Mouse (Mus musculus): ENCODE measurements at regions not wholly inside any gene's neighbourhood (a gene's known extent, or its start where the extent isn't known, plus 50 kb on each side); places are given as distances from the start of the nearest gene placed in this dataset.

- Histone ChIP-seq H3K4me2 (replicated peaks) (0 out of 2 replicates have a peak overlapping the region, but pooled peaks have one; percentile 5), H3K9me3 (no peaks in the 10 kb centered on the region), H3K4me3 (replicated peaks) (no peak overlapping the region), H3K36me3 (no peaks in the 10 kb centered on the region), H3K9ac (replicated peaks) (no peak overlapping the region), H3K4me1 (replicated peaks) (0 out of 2 replicates have a peak, but pooled peaks cover 6% of the 10 kb centered on the region), H3K27me3 (no peaks in the 10 kb centered on the region), H3K27ac (no peak overlapping the region)
- peak; percentile 43; the same call in 1 of the 2 replicates for ATAC-seq
- WGBS = 38% methylated on average over 6 of the region's 6 CpGs
Observed at GRCm38 (mm10) chr8:18158619-18159018, 819.4 kb downstream of the Defb40 start.

- 81% methylated on average over 5 of the region's 5 CpGs for WGBS
- Histone ChIP-seq H3K9me3 (no peaks in the 10 kb centered on the region), H3K4me2 (replicated peaks) (no peak overlapping the region), H3K4me3 (replicated peaks) (no peak overlapping the region), H3K36me3 (no peaks in the 10 kb centered on the region), H3K9ac (replicated peaks) (no peak overlapping the region), H3K4me1 (replicated peaks) (no peaks in the 10 kb centered on the region), H3K27ac (no peak overlapping the region), H3K27me3 (no peaks in the 10 kb centered on the region)
- no peak for ATAC-seq
Observed at GRCm38 (mm10) chr8:18115333-18116044, 862.6 kb downstream of the Defb40 start.

GRCm38 (mm10) chr8:18113262-18113661 lies 864.8 kb downstream of the Defb40 start:
- 63% methylated on average over 5 of the region's 5 CpGs for WGBS
- H3K27ac ChIP-seq = no peak overlapping the region
- no peaks in the 10 kb centered on the region for H3K9me3 ChIP-seq
- H3K4me1 ChIP-seq (replicated peaks) = no peaks in the 10 kb centered on the region
- no peak overlapping the region for H3K4me3 ChIP-seq (replicated peaks)
- no peak overlapping the region for H3K9ac ChIP-seq (replicated peaks)
- no peaks in the 10 kb centered on the region for H3K36me3 ChIP-seq
- no peaks in the 10 kb centered on the region for H3K27me3 ChIP-seq
- ATAC-seq = no peak
- no peak overlapping the region for H3K4me2 ChIP-seq (replicated peaks)

- H3K9me3 ChIP-seq = no peaks in the 10 kb centered on the region
- no peaks in the 10 kb centered on the region for H3K36me3 ChIP-seq
- no peak overlapping the region for H3K27ac ChIP-seq
- H3K4me1 ChIP-seq (replicated peaks) = no peaks in the 10 kb centered on the region
- no peak overlapping the region for H3K9ac ChIP-seq (replicated peaks)
- WGBS = 87% methylated on average over 2 of the region's 2 CpGs
- no peak overlapping the region for H3K4me2 ChIP-seq (replicated peaks)
- H3K27me3 ChIP-seq = no peaks in the 10 kb centered on the region
- ATAC-seq = no peak
- H3K4me3 ChIP-seq (replicated peaks) = no peak overlapping the region
Observed at GRCm38 (mm10) chr8:18109480-18109879, 868.6 kb downstream of the Defb40 start.

GRCm38 (mm10) chr8:18106827-18107226 lies 871.2 kb downstream of the Defb40 start:
- H3K4me3 ChIP-seq (replicated peaks) = no peak overlapping the region
- H3K36me3 ChIP-seq = no peaks in the 10 kb centered on the region
- H3K4me2 ChIP-seq (replicated peaks) = no peak overlapping the region
- ATAC-seq = no peak
- no peaks in the 10 kb centered on the region for H3K4me1 ChIP-seq (replicated peaks)
- no peaks in the 10 kb centered on the region for H3K9me3 ChIP-seq
- no peak overlapping the region for H3K9ac ChIP-seq (replicated peaks)
- WGBS = 47% methylated on average over 2 of the region's 2 CpGs
- no peaks in the 10 kb centered on the region for H3K27me3 ChIP-seq
- no peak overlapping the region for H3K27ac ChIP-seq

GRCm38 (mm10) chr8:18065456-18065855 lies 912.6 kb downstream of the Defb40 start:
- H3K27me3 ChIP-seq = no peaks in the 10 kb centered on the region
- H3K9ac ChIP-seq (replicated peaks) = no peak overlapping the region
- no peaks in the 10 kb centered on the region for H3K4me1 ChIP-seq (replicated peaks)
- WGBS = 91% methylated on average over 3 of the region's 3 CpGs
- no peaks in the 10 kb centered on the region for H3K9me3 ChIP-seq
- H3K4me3 ChIP-seq (replicated peaks) = no peak overlapping the region
- no peaks in the 10 kb centered on the region for H3K36me3 ChIP-seq
- no peak overlapping the region for H3K27ac ChIP-seq
- no peak for ATAC-seq
- H3K4me2 ChIP-seq (replicated peaks) = no peak overlapping the region

GRCm38 (mm10) chr8:18059526-18059925 lies 918.5 kb downstream of the Defb40 start:
- H3K27ac ChIP-seq = no peak overlapping the region
- no peaks in the 10 kb centered on the region for H3K36me3 ChIP-seq
- H3K27me3 ChIP-seq = no peaks in the 10 kb centered on the region
- H3K9me3 ChIP-seq = no peaks in the 10 kb centered on the region
- no peak overlapping the region for H3K9ac ChIP-seq (replicated peaks)
- no peak for ATAC-seq
- H3K4me2 ChIP-seq (replicated peaks) = no peak overlapping the region
- H3K4me3 ChIP-seq (replicated peaks) = no peak overlapping the region
- WGBS = 85% methylated on average over 2 of the region's 2 CpGs
- no peaks in the 10 kb centered on the region for H3K4me1 ChIP-seq (replicated peaks)

- no peaks in the 10 kb centered on the region for H3K9me3 ChIP-seq
- no peaks in the 10 kb centered on the region for H3K27me3 ChIP-seq
- H3K36me3 ChIP-seq = no peaks in the 10 kb centered on the region
- ATAC-seq = no peak
- no peaks in the 10 kb centered on the region for H3K4me1 ChIP-seq (replicated peaks)
- no peak overlapping the region for H3K9ac ChIP-seq (replicated peaks)
- 83% methylated on average over 2 of the region's 2 CpGs for WGBS
- H3K4me3 ChIP-seq (replicated peaks) = no peak overlapping the region
- no peak overlapping the region for H3K4me2 ChIP-seq (replicated peaks)
- H3K27ac ChIP-seq = no peak overlapping the region
Observed at GRCm38 (mm10) chr8:18021196-18021595, 956.9 kb downstream of the Defb40 start.

GRCm38 (mm10) chr8:18007567-18007966 lies 970.5 kb downstream of the Defb40 start:
- H3K9ac ChIP-seq (replicated peaks) = no peak overlapping the region
- no peaks in the 10 kb centered on the region for H3K9me3 ChIP-seq
- no peak overlapping the region for H3K4me3 ChIP-seq (replicated peaks)

GRCm38 (mm10) chr8:18005660-18006059 lies 972.4 kb downstream of the Defb40 start:
- H3K4me3 ChIP-seq (replicated peaks) = no peak overlapping the region
- no peak overlapping the region for H3K9ac ChIP-seq (replicated peaks)
- peaks cover 4% of the 10 kb centered on the region; the same call in 1 of the 2 replicates for H3K27me3 ChIP-seq
- H3K4me1 ChIP-seq (replicated peaks) = no peaks in the 10 kb centered on the region
- 80% methylated on average over 2 of the region's 2 CpGs for WGBS
- H3K36me3 ChIP-seq = no peaks in the 10 kb centered on the region
- H3K9me3 ChIP-seq = no peaks in the 10 kb centered on the region
- no peak overlapping the region for H3K4me2 ChIP-seq (replicated peaks)
- no peak overlapping the region for H3K27ac ChIP-seq
- no peak for ATAC-seq

More at GRCm38 (mm10) chr8:18007567-18007966, 970.5 kb downstream of the Defb40 start:
- Histone ChIP-seq H3K4me2 (replicated peaks) (no peak overlapping the region), H3K4me1 (replicated peaks) (no peaks in the 10 kb centered on the region), H3K36me3 (no peaks in the 10 kb centered on the region), H3K27me3 (peaks cover 4% of the 10 kb centered on the region; the same call in 1 of the 2 replicates), H3K27ac (no peak overlapping the region)
- WGBS = 18% methylated on average over 4 of the region's 4 CpGs
- ATAC-seq = 0 out of 2 replicates have a peak, but pooled peaks have one; percentile 55

- Histone ChIP-seq H3K27ac (no peak overlapping the region), H3K36me3 (no peaks in the 10 kb centered on the region), H3K4me2 (replicated peaks) (no peak overlapping the region), H3K4me1 (replicated peaks) (no peaks in the 10 kb centered on the region), H3K4me3 (replicated peaks) (no peak overlapping the region), H3K9ac (replicated peaks) (no peak overlapping the region), H3K27me3 (peaks cover 4% of the 10 kb centered on the region; the same call in 1 of the 2 replicates), H3K9me3 (no peaks in the 10 kb centered on the region)
- no peak for ATAC-seq
- WGBS = 84% methylated on average over 5 of the region's 5 CpGs
Observed at GRCm38 (mm10) chr8:18000750-18001149, 977.3 kb downstream of the Defb40 start.

- ATAC-seq = no peak; the same call in 1 of the 2 replicates
- no peak overlapping the region for H3K27ac ChIP-seq
- no peaks in the 10 kb centered on the region for H3K36me3 ChIP-seq
- no peak overlapping the region for H3K4me2 ChIP-seq (replicated peaks)
- H3K9me3 ChIP-seq = no peaks in the 10 kb centered on the region
- no peaks in the 10 kb centered on the region for H3K4me1 ChIP-seq (replicated peaks)
- no peak overlapping the region for H3K4me3 ChIP-seq (replicated peaks)
- 87% methylated on average over 1 of the region's 1 CpGs for WGBS
- no peaks in the 10 kb centered on the region for H3K27me3 ChIP-seq
- H3K9ac ChIP-seq (replicated peaks) = no peak overlapping the region
Observed at GRCm38 (mm10) chr8:17984779-17985178, 993.3 kb downstream of the Defb40 start.

GRCm38 (mm10) chr8:17948848-17949247 lies 1029.2 kb downstream of the Defb40 start:
- peaks cover 15% of the 10 kb centered on the region for H3K4me1 ChIP-seq (replicated peaks)
- H3K9me3 ChIP-seq = no peaks in the 10 kb centered on the region
- no peaks in the 10 kb centered on the region for H3K27me3 ChIP-seq
- H3K4me2 ChIP-seq (replicated peaks) = no peak overlapping the region
- peak; percentile 70 for ATAC-seq
- no peak overlapping the region for H3K27ac ChIP-seq
- H3K9ac ChIP-seq (replicated peaks) = no peak overlapping the region
- WGBS = 31% methylated on average over 1 of the region's 1 CpGs
- H3K4me3 ChIP-seq (replicated peaks) = no peak overlapping the region
- no peaks in the 10 kb centered on the region for H3K36me3 ChIP-seq

Measured in midbrain, embryonic 13.5 days (tissue).